Mouse (Mus musculus): ENCODE results near the gene Wee1. TPM values are rescaled to one million over a fixed set of nuclear protein-coding genes. Genes with fewer than 3 reads are reported as not detected.

The Wee1 gene
- 23.6 and 24.9 TPM in 2 replicates for polyA plus RNA-seq (2016; fragmentation: Nextera tagmentation; extraction: Ambion mirVana)

DNA sequence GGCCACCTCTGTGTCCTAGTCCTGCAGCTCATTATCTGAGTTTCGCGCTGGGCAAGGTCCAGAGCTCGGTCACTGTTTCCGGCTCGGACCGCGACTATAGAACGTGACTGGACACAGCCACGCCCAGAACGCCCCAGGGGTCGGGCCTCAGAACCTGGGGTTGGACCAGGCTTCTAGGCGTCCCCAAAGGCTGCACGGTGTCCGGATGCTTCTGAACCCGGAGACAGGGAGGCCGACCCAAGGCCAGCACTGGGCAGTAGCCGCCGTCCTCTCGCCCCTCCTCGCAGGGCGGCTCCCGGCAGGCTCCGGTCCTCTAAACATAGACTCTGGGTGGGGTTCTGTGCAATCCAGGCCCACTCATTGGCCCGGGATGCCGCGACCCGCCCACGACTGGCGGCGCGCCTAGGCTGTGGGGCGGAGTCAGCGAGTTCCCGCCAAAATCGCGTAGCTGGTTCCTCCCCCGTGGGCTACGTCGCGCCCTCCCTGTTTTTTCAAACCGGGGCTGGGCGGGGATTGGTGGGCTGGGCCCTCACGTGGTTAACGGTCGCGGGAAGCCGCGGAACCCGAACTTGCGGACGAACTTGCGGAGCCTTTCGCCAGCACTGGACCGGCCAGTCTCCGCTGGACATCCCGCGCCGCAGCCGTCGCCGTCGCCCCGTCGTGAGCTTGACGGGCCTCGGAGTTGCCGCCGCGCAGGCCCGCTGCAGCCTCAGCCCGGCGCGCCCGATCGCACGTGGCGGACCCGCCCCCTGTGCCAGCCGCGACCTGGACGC is at the start of gene Wee1:
Wee1 (plus strand) TSS at position 531 of the 773 bp plus-strand sequence.
- WGBS (ENCODE audit: insufficient replicate concordance), result under 1% methylated on average over 81 of the region's 81 CpGs
- ATAC-seq, result peak; percentile 96

DNA sequence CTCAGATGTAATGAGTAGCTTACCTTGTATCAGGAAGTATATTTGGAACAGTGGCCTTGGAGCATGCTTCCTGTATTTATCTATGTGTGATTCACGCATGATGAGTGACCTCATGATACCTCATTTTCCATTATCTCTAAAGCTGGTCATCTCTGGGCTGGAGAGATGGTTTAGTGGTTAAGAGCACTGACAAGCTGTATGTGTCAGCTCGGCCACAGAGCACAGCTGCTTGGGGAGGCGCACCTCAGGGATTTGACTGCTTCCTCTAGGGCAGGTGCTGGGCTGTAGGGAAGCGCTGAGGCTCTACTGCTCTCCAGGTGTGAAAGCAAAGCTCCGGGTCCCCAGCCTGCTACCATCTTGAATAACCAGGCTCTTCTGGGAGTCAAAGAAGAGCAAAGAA is 43.7 kb upstream of the Wee1 start:
- no peak overlapping the region for H3K4me2 ChIP-seq
- 73% methylated on average over 5 of the region's 5 CpGs for WGBS (ENCODE audit: insufficient replicate concordance)
- ATAC-seq, result no peak
- H3K4me3 ChIP-seq, result no peak overlapping the region
- no peaks in the 10 kb centered on the region for H3K4me1 ChIP-seq
- no peaks in the 10 kb centered on the region for H3K27me3 ChIP-seq (replicated peaks)
- H3K9me3 ChIP-seq (replicated peaks), result no peaks in the 10 kb centered on the region
- H3K9ac ChIP-seq, result no peak overlapping the region
- H3K27ac ChIP-seq, result no peak overlapping the region
- peaks cover 99% of the 10 kb centered on the region for H3K36me3 ChIP-seq

More for the DNA sequence above, at the start of gene Wee1:
- Histone ChIP-seq H3K27ac (peak within 1 kb of the TSS; percentile 94), H3K27me3 (replicated peaks) (no peaks in the 10 kb centered on the region), H3K4me1 (peaks cover 27% of the 10 kb centered on the region), H3K9ac (peak within 1 kb of the TSS; percentile 94), H3K4me2 (peak within 1 kb of the TSS; percentile 83), H3K9me3 (replicated peaks) (no peaks in the 10 kb centered on the region), H3K4me3 (peak within 1 kb of the TSS; percentile 96), H3K36me3 (peaks cover 12% of the 10 kb centered on the region)

DNA sequence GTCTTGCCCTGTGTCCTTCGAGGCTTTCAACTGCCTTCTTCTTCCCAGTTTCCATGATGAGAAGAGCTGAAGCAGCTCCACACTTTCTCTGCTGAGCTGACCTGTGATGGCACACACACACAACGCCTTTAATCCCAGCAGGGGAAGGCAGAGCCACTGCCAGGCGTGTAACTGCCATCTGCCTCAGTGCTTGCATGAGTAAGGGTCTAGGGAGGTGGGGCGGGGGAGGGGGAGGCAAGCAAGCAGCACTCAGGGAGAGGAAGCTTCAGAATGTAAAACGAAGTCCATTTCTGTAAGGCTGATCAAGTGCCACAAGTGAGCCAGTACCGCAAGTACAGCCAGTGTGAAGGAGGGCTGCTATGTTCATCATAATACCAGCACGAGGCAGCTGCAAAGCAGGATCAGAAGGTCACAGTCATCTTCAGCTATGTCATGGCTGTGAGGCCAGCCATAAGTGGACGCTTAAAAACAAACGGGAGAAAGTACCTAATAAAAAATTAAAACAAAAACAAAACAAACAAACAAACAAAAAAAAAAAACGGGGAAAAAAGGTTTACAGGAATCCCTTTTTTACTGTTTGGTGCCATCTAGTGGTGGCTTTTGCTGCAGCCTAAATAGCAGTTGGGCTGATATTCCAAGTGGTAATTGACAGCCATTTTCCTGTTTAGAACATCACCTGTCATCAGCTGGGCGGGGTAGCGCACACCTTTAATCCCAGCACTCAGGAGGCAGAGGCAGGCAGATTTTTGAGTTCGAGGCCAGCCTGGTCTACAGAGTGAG is 38.3 kb upstream of the Wee1 start:
- H3K36me3 ChIP-seq, result peaks cover 99% of the 10 kb centered on the region
- no peak for ATAC-seq
- peaks cover 4% of the 10 kb centered on the region; the same call in 1 of the 2 replicates for H3K4me1 ChIP-seq
- H3K27ac ChIP-seq, result no peak overlapping the region
- H3K9ac ChIP-seq, result no peak overlapping the region
- no peak overlapping the region for H3K4me2 ChIP-seq
- no peaks in the 10 kb centered on the region for H3K27me3 ChIP-seq (replicated peaks)
- no peaks in the 10 kb centered on the region for H3K9me3 ChIP-seq (replicated peaks)
- H3K4me3 ChIP-seq, result no peak overlapping the region
- WGBS (ENCODE audit: insufficient replicate concordance), result 64% methylated on average over 13 of the region's 13 CpGs

DNA sequence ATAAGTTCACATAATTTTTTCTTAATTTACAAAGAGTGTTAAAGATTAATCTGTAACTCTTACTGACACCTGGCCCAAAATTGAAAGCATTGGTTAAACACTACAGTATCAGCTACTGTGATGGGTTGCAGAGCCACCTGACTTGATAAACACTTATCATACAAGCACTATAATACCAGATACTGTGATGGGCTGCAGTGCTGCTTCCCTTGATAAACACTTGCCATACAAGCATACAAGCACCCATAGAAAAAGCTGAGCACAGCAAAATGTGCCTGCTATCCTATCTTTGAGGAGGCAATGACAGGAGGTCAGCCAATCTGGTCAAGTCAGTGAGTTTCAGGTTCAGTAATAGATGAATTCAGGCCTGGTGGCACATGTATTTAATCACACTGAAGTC is 36.6 kb upstream of the Wee1 start:
- H3K4me3 ChIP-seq, result no peak overlapping the region
- no peak overlapping the region for H3K4me2 ChIP-seq
- H3K36me3 ChIP-seq, result peaks cover 99% of the 10 kb centered on the region
- H3K4me1 ChIP-seq, result peaks cover 4% of the 10 kb centered on the region; the same call in 1 of the 2 replicates
- H3K27ac ChIP-seq, result no peak overlapping the region
- ATAC-seq, result 0 out of 2 replicates have a peak, but pooled peaks have one; percentile 30
- H3K9me3 ChIP-seq (replicated peaks), result no peaks in the 10 kb centered on the region
- no peak overlapping the region for H3K9ac ChIP-seq
- H3K27me3 ChIP-seq (replicated peaks), result no peaks in the 10 kb centered on the region

DNA sequence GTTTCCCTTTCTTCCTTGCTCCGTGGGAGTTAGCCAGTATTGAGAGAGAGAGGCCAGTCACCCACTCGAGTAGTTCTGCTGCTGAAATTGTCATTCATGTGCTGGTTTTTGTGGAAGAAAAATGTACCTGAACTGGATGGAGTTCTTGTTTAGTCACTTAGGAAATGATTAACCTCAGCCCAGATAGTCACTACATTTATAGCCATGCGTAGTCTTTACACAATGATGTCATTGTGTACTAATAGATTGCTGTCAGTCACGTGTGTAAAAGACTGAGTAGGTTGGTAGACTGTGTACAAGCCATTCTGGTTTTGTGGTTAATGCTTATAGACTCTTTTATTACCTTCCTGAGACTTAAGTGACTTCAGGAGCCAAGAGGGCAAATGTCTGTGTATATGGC is 33.9 kb upstream of the Wee1 start:
- no peak overlapping the region for H3K4me3 ChIP-seq
- no peak overlapping the region for H3K9ac ChIP-seq
- H3K4me2 ChIP-seq, result no peak overlapping the region
- ATAC-seq, result peak; percentile 67
- H3K27ac ChIP-seq, result no peak overlapping the region
- H3K9me3 ChIP-seq (replicated peaks), result no peaks in the 10 kb centered on the region
- peaks cover 4% of the 10 kb centered on the region; the same call in 1 of the 2 replicates for H3K4me1 ChIP-seq
- WGBS (ENCODE audit: insufficient replicate concordance), result 72% methylated on average over 4 of the region's 4 CpGs
- H3K27me3 ChIP-seq (replicated peaks), result no peaks in the 10 kb centered on the region
- peaks cover 98% of the 10 kb centered on the region for H3K36me3 ChIP-seq

DNA sequence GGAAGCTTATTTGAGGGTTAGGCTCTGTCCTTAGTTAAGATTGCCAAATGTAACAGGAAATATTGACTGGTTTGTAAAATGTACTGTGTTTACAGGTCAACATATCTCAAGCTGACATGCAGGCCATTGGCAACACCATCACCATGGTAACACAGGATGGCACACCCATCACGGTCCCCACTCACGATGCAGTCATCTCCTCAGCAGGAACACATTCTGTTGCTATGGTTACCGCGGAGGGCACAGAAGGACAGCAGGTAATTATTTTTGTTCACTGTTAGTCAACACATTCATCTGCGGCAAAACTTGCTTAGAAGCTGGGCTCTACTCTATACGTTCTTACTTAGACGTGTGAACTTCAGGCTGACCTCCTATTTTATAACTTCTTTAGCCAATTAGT is 30.2 kb upstream of the Wee1 start:
- WGBS (ENCODE audit: insufficient replicate concordance), result 80% methylated on average over 7 of the region's 7 CpGs
- H3K4me1 ChIP-seq, result peaks cover 13% of the 10 kb centered on the region
- H3K4me3 ChIP-seq, result no peak overlapping the region
- H3K9ac ChIP-seq, result no peak overlapping the region
- H3K27ac ChIP-seq, result no peak overlapping the region
- H3K36me3 ChIP-seq, result peaks cover 99% of the 10 kb centered on the region
- no peak for ATAC-seq
- no peaks in the 10 kb centered on the region for H3K27me3 ChIP-seq (replicated peaks)
- H3K9me3 ChIP-seq (replicated peaks), result no peaks in the 10 kb centered on the region
- no peak overlapping the region for H3K4me2 ChIP-seq

DNA sequence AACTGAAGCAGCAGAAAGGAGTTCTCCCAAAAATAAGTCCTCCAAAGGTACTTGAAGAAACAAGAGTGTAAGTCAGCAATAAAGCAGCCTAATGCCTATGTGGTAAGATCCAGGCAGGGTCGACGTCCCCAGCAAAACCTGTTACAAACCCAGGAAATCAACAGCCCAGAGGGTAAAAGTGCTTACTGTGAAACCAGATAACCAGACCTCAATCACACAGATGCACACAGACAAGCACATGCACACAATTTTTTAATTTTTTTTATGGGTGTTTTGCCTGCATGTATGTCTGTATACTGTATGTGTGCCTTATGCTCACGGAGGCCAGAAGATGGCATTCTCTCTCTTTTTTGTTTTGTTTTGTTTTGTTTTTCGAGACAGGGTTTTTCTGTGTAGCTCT is 25.5 kb upstream of the Wee1 start:
- no peaks in the 10 kb centered on the region for H3K27me3 ChIP-seq (replicated peaks)
- no peak overlapping the region for H3K4me3 ChIP-seq
- no peak overlapping the region for H3K4me2 ChIP-seq
- no peak overlapping the region for H3K9ac ChIP-seq
- H3K4me1 ChIP-seq, result peaks cover 19% of the 10 kb centered on the region; the same call in 1 of the 2 replicates
- peaks cover 59% of the 10 kb centered on the region for H3K36me3 ChIP-seq
- 53% methylated on average over 4 of the region's 4 CpGs for WGBS (ENCODE audit: insufficient replicate concordance)
- 0 out of 2 replicates have a peak overlapping the region, but pooled peaks have one; percentile 3 for H3K27ac ChIP-seq
- H3K9me3 ChIP-seq (replicated peaks), result no peaks in the 10 kb centered on the region
- peak; percentile 20 for ATAC-seq

DNA sequence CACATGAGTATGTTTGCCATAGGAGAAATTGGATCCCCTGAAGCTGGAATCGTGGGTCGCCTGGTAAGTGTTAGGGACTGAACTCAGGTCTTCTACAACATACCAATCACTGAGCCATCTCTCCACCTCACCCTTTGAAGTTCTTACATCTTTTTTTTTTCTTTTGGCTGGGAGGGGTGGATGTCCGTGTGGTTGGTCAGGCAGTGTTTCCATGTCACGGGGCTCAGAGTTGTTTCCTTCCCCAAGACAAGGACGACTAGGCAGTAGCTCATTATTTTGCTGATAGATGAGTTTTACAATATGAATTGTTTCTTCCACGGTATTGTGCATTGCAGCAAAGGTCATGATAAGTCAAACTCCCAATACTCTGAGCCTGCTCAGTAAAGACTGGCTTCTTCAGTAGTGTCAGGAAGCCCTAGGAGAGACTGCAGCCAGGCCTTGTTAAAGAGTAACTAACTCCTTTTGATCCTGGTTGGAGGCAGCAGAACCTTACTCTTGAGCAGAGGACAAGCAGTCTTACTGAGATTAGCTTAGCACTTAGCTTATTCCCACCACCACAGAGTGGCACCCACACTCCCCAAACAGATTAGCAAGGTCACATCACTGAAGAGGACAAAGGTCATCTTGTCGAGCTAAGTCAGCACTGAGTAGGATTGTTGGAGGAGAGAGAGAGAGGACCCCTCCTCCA is 24.6 kb upstream of the Wee1 start:
- no peak overlapping the region for H3K4me2 ChIP-seq
- H3K4me3 ChIP-seq, result no peak overlapping the region
- no peak overlapping the region for H3K9ac ChIP-seq
- no peaks in the 10 kb centered on the region for H3K27me3 ChIP-seq (replicated peaks)
- ATAC-seq, result peak; percentile 46
- WGBS (ENCODE audit: insufficient replicate concordance), result 59% methylated on average over 7 of the region's 7 CpGs
- peaks cover 49% of the 10 kb centered on the region for H3K36me3 ChIP-seq
- no peaks in the 10 kb centered on the region for H3K9me3 ChIP-seq (replicated peaks)
- H3K4me1 ChIP-seq, result peaks cover 19% of the 10 kb centered on the region; the same call in 1 of the 2 replicates
- peak overlapping the region; percentile 37; the same call in 1 of the 2 replicates for H3K27ac ChIP-seq

DNA sequence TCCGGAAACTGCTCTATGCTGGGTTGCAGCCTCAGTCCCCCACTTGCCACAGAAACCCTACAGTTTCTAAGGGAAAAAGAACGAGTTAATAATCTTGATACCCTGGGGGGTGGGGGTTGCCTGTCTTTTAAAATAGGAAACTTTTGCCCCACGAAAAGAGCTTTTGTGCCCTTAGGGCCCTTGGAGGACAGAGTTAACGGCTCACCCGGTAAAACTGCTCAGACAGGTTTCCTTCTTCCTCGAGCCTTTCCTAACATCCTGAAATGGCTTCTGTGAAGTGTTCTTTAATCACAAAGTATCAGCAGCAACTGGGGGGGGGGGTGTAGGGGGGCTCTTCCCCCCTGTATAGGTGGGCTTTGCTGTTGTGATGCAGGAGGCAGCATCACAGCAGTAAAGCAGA is 21.0 kb upstream of the Wee1 start:
- H3K4me2 ChIP-seq, result no peak overlapping the region

DNA sequence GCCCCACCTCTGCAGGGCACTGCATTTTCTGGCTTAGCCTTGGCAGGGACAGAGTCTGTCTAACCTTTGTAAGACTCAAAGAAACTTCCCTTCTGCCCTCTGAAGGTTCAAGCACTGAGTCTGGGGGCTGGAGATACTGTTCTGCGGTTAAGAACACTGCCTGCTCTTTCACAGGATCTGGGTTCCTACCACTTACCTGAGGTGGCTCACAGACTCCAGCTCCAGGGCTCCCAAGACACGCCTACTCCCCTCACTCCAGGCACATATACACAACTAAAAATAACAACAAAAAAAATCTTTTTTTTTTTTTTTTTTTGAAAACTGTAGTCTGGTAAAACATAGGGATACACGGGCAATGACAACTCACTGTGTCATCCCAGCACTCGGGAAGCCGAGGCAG is 20.6 kb upstream of the Wee1 start:
- no peak for ATAC-seq
- no peak overlapping the region for H3K9ac ChIP-seq
- 58% methylated on average over 5 of the region's 5 CpGs for WGBS (ENCODE audit: insufficient replicate concordance)
- H3K4me2 ChIP-seq, result no peak overlapping the region
- H3K27me3 ChIP-seq (replicated peaks), result no peaks in the 10 kb centered on the region
- H3K9me3 ChIP-seq (replicated peaks), result no peaks in the 10 kb centered on the region
- H3K4me1 ChIP-seq, result peaks cover 21% of the 10 kb centered on the region
- no peak overlapping the region for H3K27ac ChIP-seq
- H3K36me3 ChIP-seq, result peaks cover 9% of the 10 kb centered on the region
- no peak overlapping the region for H3K4me3 ChIP-seq

More for the DNA sequence above, 21.0 kb upstream of the Wee1 start:
- no peak overlapping the region for H3K4me3 ChIP-seq
- no peak for ATAC-seq
- H3K9ac ChIP-seq, result no peak overlapping the region
- H3K27me3 ChIP-seq (replicated peaks), result no peaks in the 10 kb centered on the region
- 43% methylated on average over 6 of the region's 6 CpGs for WGBS (ENCODE audit: insufficient replicate concordance)
- peaks cover 13% of the 10 kb centered on the region for H3K36me3 ChIP-seq
- no peak overlapping the region for H3K27ac ChIP-seq
- no peaks in the 10 kb centered on the region for H3K9me3 ChIP-seq (replicated peaks)
- peaks cover 23% of the 10 kb centered on the region for H3K4me1 ChIP-seq

DNA sequence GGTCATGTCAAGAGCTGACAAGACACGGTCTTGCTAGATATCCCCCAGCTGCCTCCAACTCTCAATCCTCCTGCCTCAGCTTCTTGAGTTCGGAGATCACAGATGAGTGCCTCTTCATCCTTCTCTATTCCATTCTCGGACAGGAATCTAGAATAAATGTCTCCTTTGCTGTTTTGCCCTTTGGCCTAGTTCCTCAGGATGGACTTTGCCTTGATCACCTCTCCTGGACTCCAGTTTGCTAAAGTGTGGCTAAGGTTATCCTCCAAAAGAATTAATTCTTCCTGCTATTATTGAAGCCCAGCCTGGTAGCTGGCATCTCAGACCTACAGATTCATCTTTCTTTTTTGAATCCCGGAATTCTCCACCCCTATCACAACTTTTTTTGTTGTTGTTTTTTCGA is 16.8 kb upstream of the Wee1 start:
- Histone ChIP-seq H3K27me3 (replicated peaks) (no peaks in the 10 kb centered on the region), H3K9me3 (replicated peaks) (no peaks in the 10 kb centered on the region), H3K4me2 (no peak overlapping the region), H3K27ac (no peak overlapping the region), H3K9ac (no peak overlapping the region), H3K36me3 (no peaks in the 10 kb centered on the region), H3K4me3 (no peak overlapping the region), H3K4me1 (peaks cover 32% of the 10 kb centered on the region)
- WGBS (ENCODE audit: insufficient replicate concordance), result 75% methylated on average over 5 of the region's 5 CpGs
- ATAC-seq, result no peak

DNA sequence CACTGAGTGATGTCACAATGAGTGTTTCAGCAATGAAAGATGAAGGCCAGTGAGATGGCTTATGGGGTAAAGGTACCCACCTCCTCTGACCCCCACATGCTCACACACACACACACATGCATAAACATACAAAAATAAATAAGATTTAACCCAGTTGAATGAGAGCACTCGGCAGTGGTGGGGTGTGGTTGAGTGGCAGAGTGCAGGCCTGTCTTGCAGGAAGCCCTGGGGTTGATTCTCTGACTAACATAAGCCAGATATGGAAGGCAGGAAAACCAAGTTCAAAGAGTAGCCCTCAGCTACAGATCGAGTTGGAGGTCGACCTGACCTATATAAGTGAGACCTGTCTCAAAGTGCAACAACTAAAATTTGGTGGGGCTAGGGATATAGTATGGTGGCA is 15.2 kb upstream of the Wee1 start:
- H3K4me3 ChIP-seq, result no peak overlapping the region
- H3K36me3 ChIP-seq, result no peaks in the 10 kb centered on the region
- H3K4me2 ChIP-seq, result no peak overlapping the region
- no peaks in the 10 kb centered on the region for H3K27me3 ChIP-seq (replicated peaks)
- no peaks in the 10 kb centered on the region for H3K9me3 ChIP-seq (replicated peaks)
- H3K4me1 ChIP-seq, result peaks cover 37% of the 10 kb centered on the region
- 41% methylated on average over 3 of the region's 3 CpGs for WGBS (ENCODE audit: insufficient replicate concordance)
- no peak overlapping the region for H3K9ac ChIP-seq
- no peak overlapping the region for H3K27ac ChIP-seq
- ATAC-seq, result no peak

All from liver, embryonic 12.5 days (tissue).